Mouse (Mus musculus) lung, adult 2 months (tissue): ENCODE results near the gene Hs3st1.

ENCODE experiments used
- CTCF ChIP-seq: fragments of 200-500 bp; IDR thresholded peaks from 2 replicates; pipeline ENCODE4 v1.5.1; 2011; ENCODE audit warnings: mild to moderate bottlenecking, low read length, control low read depth; ENCODE audit not compliant: insufficient read depth
- POLR2A ChIP-seq: fragments of 200-500 bp; IDR thresholded peaks from 2 replicates; pipeline ENCODE4 v1.6.1; 2011; ENCODE audit warnings: low read depth, mild to moderate bottlenecking, control low read depth, low read length, borderline replicate concordance; ENCODE audit errors: extremely low read depth

GRCm38 (mm10) chr5:39644827-39645380 is 110.4 kb downstream of the Hs3st1 start:
- TF ChIP-seq CTCF (no peak), POLR2A (no peak)
